Mouse (Mus musculus): ENCODE results near the gene Hat1. TPM values are rescaled to one million over a fixed set of nuclear protein-coding genes. Genes with fewer than 3 reads are reported as not detected.

Hat1 gene
- total RNA-seq, 1 experiment: 242 TPM

GRCm38 (mm10) chr2:71374275-71375155 is 14.2 kb upstream of the Hat1 start:
- in situ Hi-C loops (cut with MboI; ENCODE audit: low sequenced_read_pairs in 2 of 2, unreplicated experiment in 2 of 2): no loop called here
- TF ChIP-seq MAFK (IDR thresholded peaks at IDR 0.05; ENCODE audit: insufficient read depth, low read depth, low read length) (no peak), ZC3H11A (IDR thresholded peaks at IDR 0.05; ENCODE audit: borderline replicate concordance, low read depth, low read length) (no peak), CHD2 (IDR thresholded peaks at IDR 0.05; ENCODE audit: low read depth, low read length) (no peak), HCFC1 (IDR thresholded peaks at IDR 0.05; ENCODE audit: borderline replicate concordance, insufficient read depth, low read length) (no peak), ZNF384 (IDR thresholded peaks at IDR 0.05; ENCODE audit: low read depth, low read length) (no peak)
- H3K4me1 ChIP-seq (ENCODE audit: control insufficient read depth in 2 of 2, insufficient read depth in 2 of 2, low read length in 2 of 2, poor library complexity in 1 of 2): peaks cover 0 to 5% of the 10 kb centered on the region in 2 experiments; a peak in 1 of 4 replicates
- H3K9me3 ChIP-seq (ENCODE audit: control insufficient read depth, insufficient read depth, low read depth, low read length): no peaks in the 10 kb centered on the region
- no peak overlapping the region; the same call in 1 of the 2 replicates for H3K9ac ChIP-seq (ENCODE audit: insufficient read depth, low read depth, low read length, poor library complexity, severe bottlenecking)
- DNase-seq (ENCODE audit: low read depth, low spot score): no peak
- H3K4me3 ChIP-seq (ENCODE audit: insufficient read depth in 1 of 2, low read depth in 1 of 2, low read length in 2 of 2, poor library complexity in 1 of 2, severe bottlenecking in 1 of 2): no peak overlapping the region
- no peaks in the 10 kb centered on the region for H3K36me3 ChIP-seq (ENCODE audit: control insufficient read depth, insufficient read depth, low read length, poor library complexity, severe bottlenecking)
- H3K27ac ChIP-seq (ENCODE audit: insufficient read depth, low read depth, low read length, poor library complexity, severe bottlenecking): no peak overlapping the region

GRCm38 (mm10) chr2:71376433-71376906 is 12.3 kb upstream of the Hat1 start:
- peaks cover 0 to 5% of the 10 kb centered on the region in 2 experiments; a peak in 1 of 4 replicates for H3K4me1 ChIP-seq (ENCODE audit: control insufficient read depth in 2 of 2, insufficient read depth in 2 of 2, low read length in 2 of 2, poor library complexity in 1 of 2)
- H3K9ac ChIP-seq (ENCODE audit: insufficient read depth, low read depth, low read length, poor library complexity, severe bottlenecking): peak overlapping the region; percentile 85
- TF ChIP-seq ZNF384 (IDR thresholded peaks at IDR 0.05; ENCODE audit: low read depth, low read length) (no peak), MAFK (IDR thresholded peaks at IDR 0.05; ENCODE audit: insufficient read depth, low read depth, low read length) (no peak)
- no peaks in the 10 kb centered on the region for H3K9me3 ChIP-seq (ENCODE audit: control insufficient read depth, insufficient read depth, low read depth, low read length)
- H3K4me3 ChIP-seq (ENCODE audit: insufficient read depth in 1 of 2, low read depth in 1 of 2, low read length in 2 of 2, poor library complexity in 1 of 2, severe bottlenecking in 1 of 2): peak overlapping the region; percentile 79 to 91
- no peaks in the 10 kb centered on the region for H3K36me3 ChIP-seq (ENCODE audit: control insufficient read depth, insufficient read depth, low read length, poor library complexity, severe bottlenecking)
- no peak for DNase-seq (ENCODE audit: low read depth, low spot score)
- in situ Hi-C loops (cut with MboI; ENCODE audit: low sequenced_read_pairs in 2 of 2, unreplicated experiment in 2 of 2): no loop called here
- peak overlapping the region; percentile 7; the same call in 1 of the 2 replicates for H3K27ac ChIP-seq (ENCODE audit: insufficient read depth, low read depth, low read length, poor library complexity, severe bottlenecking)

- DNase-seq (ENCODE audit: low read depth, low spot score): no peak
- TF ChIP-seq MAFK (IDR thresholded peaks at IDR 0.05; ENCODE audit: insufficient read depth, low read depth, low read length) (no peak), ZNF384 (IDR thresholded peaks at IDR 0.05; ENCODE audit: low read depth, low read length) (no peak), HCFC1 (IDR thresholded peaks at IDR 0.05; ENCODE audit: borderline replicate concordance, insufficient read depth, low read length) (no peak), ZC3H11A (IDR thresholded peaks at IDR 0.05; ENCODE audit: borderline replicate concordance, low read depth, low read length) (no peak), CHD2 (IDR thresholded peaks at IDR 0.05; ENCODE audit: low read depth, low read length) (no peak)
- Histone ChIP-seq H3K4me3 (ENCODE audit: insufficient read depth in 1 of 2, low read depth in 1 of 2, low read length in 2 of 2, poor library complexity in 1 of 2, severe bottlenecking in 1 of 2) (no peak overlapping the region), H3K4me1 (ENCODE audit: control insufficient read depth in 2 of 2, insufficient read depth in 2 of 2, low read length in 2 of 2, poor library complexity in 1 of 2) (peaks cover 0 to 5% of the 10 kb centered on the region in 2 experiments; a peak in 1 of 4 replicates), H3K36me3 (ENCODE audit: control insufficient read depth, insufficient read depth, low read length, poor library complexity, severe bottlenecking) (no peaks in the 10 kb centered on the region), H3K9ac (ENCODE audit: insufficient read depth, low read depth, low read length, poor library complexity, severe bottlenecking) (no peak overlapping the region), H3K9me3 (ENCODE audit: control insufficient read depth, insufficient read depth, low read depth, low read length) (no peaks in the 10 kb centered on the region), H3K27ac (ENCODE audit: insufficient read depth, low read depth, low read length, poor library complexity, severe bottlenecking) (no peak overlapping the region)
- in situ Hi-C loops (cut with MboI; ENCODE audit: low sequenced_read_pairs in 2 of 2, unreplicated experiment in 2 of 2): no loop called here
These were observed 11.3 kb upstream of the Hat1 start for GRCm38 (mm10) chr2:71377426-71377825.

GRCm38 (mm10) chr2:71381962-71382361 is 6.8 kb upstream of the Hat1 start:
- peak overlapping the region; percentile 66 for H3K27ac ChIP-seq (ENCODE audit: insufficient read depth, low read depth, low read length, poor library complexity, severe bottlenecking)
- H3K9ac ChIP-seq (ENCODE audit: insufficient read depth, low read depth, low read length, poor library complexity, severe bottlenecking): peak overlapping the region; percentile 80
- no peak for DNase-seq (ENCODE audit: low read depth, low spot score)
- TF ChIP-seq MAFK (IDR thresholded peaks at IDR 0.05; ENCODE audit: insufficient read depth, low read depth, low read length) (peak; percentile 53; the same call in 1 of the 2 replicates), ZC3H11A (IDR thresholded peaks at IDR 0.05; ENCODE audit: borderline replicate concordance, low read depth, low read length) (no peak)
- no peaks in the 10 kb centered on the region for H3K9me3 ChIP-seq (ENCODE audit: control insufficient read depth, insufficient read depth, low read depth, low read length)
- peak overlapping the region; percentile 31 to 34; a peak in 3 of 4 replicates for H3K4me3 ChIP-seq (ENCODE audit: insufficient read depth in 1 of 2, low read depth in 1 of 2, low read length in 2 of 2, poor library complexity in 1 of 2, severe bottlenecking in 1 of 2)
- H3K36me3 ChIP-seq (ENCODE audit: control insufficient read depth, insufficient read depth, low read length, poor library complexity, severe bottlenecking): no peaks in the 10 kb centered on the region
- in situ Hi-C loops (cut with MboI; ENCODE audit: low sequenced_read_pairs in 2 of 2, unreplicated experiment in 2 of 2): no loop called here
- peaks cover 3 to 5% of the 10 kb centered on the region in 2 experiments; a peak in 2 of 4 replicates for H3K4me1 ChIP-seq (ENCODE audit: control insufficient read depth in 2 of 2, insufficient read depth in 2 of 2, low read length in 2 of 2, poor library complexity in 1 of 2)
